ENCODE assay signal across 9 mouse cellular contexts in the genomic region with DNA sequence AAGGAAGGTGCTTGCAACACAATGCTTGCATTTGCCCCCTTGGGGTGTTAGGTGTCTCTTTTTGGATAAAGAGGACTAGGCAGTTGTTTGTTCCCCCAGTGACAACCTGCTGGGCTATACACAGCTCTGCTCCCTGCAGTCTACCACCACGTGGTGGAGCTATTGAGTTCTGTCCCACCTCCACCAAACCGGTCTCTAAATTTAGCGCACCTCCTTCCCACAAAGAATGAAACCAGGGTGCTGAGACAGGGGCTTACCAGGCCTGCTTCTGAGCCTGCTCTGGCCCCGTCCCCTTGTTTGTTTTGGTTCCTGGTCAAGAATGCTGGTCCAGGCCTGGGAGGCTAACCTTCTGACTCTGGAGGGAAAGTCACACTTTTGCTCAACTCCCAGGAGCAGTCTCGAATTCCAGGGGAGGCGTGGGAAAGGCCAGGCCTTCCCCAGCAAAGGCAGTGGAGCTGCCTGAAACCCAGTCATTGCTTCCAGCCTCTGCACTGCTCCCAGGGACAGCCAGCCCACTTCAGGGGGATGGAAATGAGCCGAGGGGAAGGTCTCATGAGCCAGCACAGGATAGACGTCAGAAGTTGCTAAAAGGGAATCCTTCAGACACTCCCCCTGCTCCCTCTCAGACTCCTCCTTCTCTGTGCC. TPM values are rescaled to one million over a fixed set of nuclear protein-coding genes. Genes with fewer than 3 reads are reported as not detected.
DNase-seq lines count a peak whose midpoint lies in the region; ATAC-seq and TF ChIP-seq lines count a peak whose summit lies in the region.
"Had no signal": no experiment of that assay in that cellular context is flagged by ENCODE, and none has a peak within 500 bp of the region (broad histone marks: within the 10 kb centered on the region; RNA-seq: fewer than 3 reads in every experiment).

No protein-coding gene starts in this region.

- WGBS in intestine, embryonic 15.5 days = 36% methylated on average over 8 of the region's 8 CpGs
- 40% methylated on average over 8 of the region's 8 CpGs for WGBS in liver, postnatal 0 days (ENCODE audit: insufficient replicate concordance)

- no peaks in the 10 kb centered on the region for H3K9me3 ChIP-seq in intestine, embryonic 15.5 days
- H3K9me3 ChIP-seq in liver, postnatal 0 days (ENCODE audit: low read length) = no peaks in the 10 kb centered on the region
- H3K9me3 ChIP-seq: megakaryocyte, embryonic 14.5 days had no signal

- H3K27me3 ChIP-seq in intestine, embryonic 15.5 days (replicated peaks) = no peaks in the 10 kb centered on the region
- no peaks in the 10 kb centered on the region for H3K27me3 ChIP-seq in liver, postnatal 0 days (ENCODE audit: insufficient read depth, low read length)

- H3K4me3 ChIP-seq in intestine, embryonic 15.5 days (replicated peaks) = no peak overlapping the region
- H3K4me3 ChIP-seq in liver, postnatal 0 days (ENCODE audit: low read depth, low read length) = no peak overlapping the region
- H3K4me3 ChIP-seq: megakaryocyte, embryonic 14.5 days had no signal

- peaks cover 12% of the 10 kb centered on the region for H3K4me1 ChIP-seq in intestine, embryonic 15.5 days (replicated peaks)
- H3K4me1 ChIP-seq in liver, postnatal 0 days (ENCODE audit: insufficient read depth) = 0 out of 2 replicates have a peak, but pooled peaks cover 3% of the 10 kb centered on the region

- peak; percentile 54 for ATAC-seq in intestine, embryonic 15.5 days
- no peak for ATAC-seq in liver, postnatal 0 days

- TF ChIP-seq CTCF in liver, postnatal 0 days (IDR thresholded peaks at IDR 0.05; ENCODE audit: low read depth) = peak; percentile 68

- no peak for TF ChIP-seq EP300 in liver, postnatal 0 days (IDR thresholded peaks at IDR 0.05; ENCODE audit: low read depth)

- no peak overlapping the region for H3K4me2 ChIP-seq in intestine, embryonic 15.5 days (replicated peaks)
- no peak overlapping the region for H3K4me2 ChIP-seq in liver, postnatal 0 days (ENCODE audit: low read depth, low read length)

- no peak overlapping the region for H3K27ac ChIP-seq in intestine, embryonic 15.5 days
- no peak overlapping the region for H3K27ac ChIP-seq in liver, postnatal 0 days (ENCODE audit: low read depth)

- no peaks in the 10 kb centered on the region for H3K36me3 ChIP-seq in intestine, embryonic 15.5 days
- no peaks in the 10 kb centered on the region for H3K36me3 ChIP-seq in liver, postnatal 0 days (replicated peaks; ENCODE audit: insufficient read depth, low read length)

- 0 out of 2 replicates have a peak overlapping the region, but pooled peaks have one; percentile 6 for H3K9ac ChIP-seq in intestine, embryonic 15.5 days
- no peak overlapping the region for H3K9ac ChIP-seq in liver, postnatal 0 days (replicated peaks)

- peak; percentile 53 to 56 for DNase-seq in adrenal gland, adult 18-20 months (ENCODE audit: low spot score in 2 of 2)
- no peak for DNase-seq in adrenal gland, adult 8-10 months
- DNase-seq in urinary bladder, postnatal 25 days (ENCODE audit: low spot score) = peak; percentile 32
- no peak for DNase-seq in urinary bladder, postnatal 10 days (ENCODE audit: low spot score)
- peak; percentile 38 to 43 for DNase-seq in frontal cortex, postnatal 36 days (ENCODE audit: low spot score in 2 of 2)
- peak; percentile 57 for DNase-seq in liver, postnatal 0 days
- peak; percentile 36 to 63 for DNase-seq in spleen, postnatal 10 days (ENCODE audit: low spot score in 2 of 2)

RNA-seq across cellular contexts. Expression of gene Neurl1b, which starts 37.1 kb away (rescaled TPM):
- 10 to 100 TPM; 23.2 to 35.2 TPM for total RNA-seq in adrenal gland, adult 18-20 months (2021)
- 10 to 100 TPM; 36.0 to 59.9 (median 52.3) TPM for total RNA-seq in adrenal gland, adult 8-10 months (2022)
- polyA plus RNA-seq in intestine, embryonic 15.5 days (2015; fragmentation: Nextera tagmentation; extraction: Ambion mirVana) = 1.8 and 2.2 TPM in 2 replicates
- 0.05 and 0.06 TPM in 2 replicates for polyA plus RNA-seq in liver, postnatal 0 days (2015; fragmentation: Nextera tagmentation; extraction: Ambion mirVana)

Comparison
In these comparisons a context has a peak if more than half of its experiments do, and no peak if none do; other contexts are left out.
1. DNase-seq: peak in adrenal gland, adult 18-20 months (2 of 2), urinary bladder, postnatal 25 days (single experiment), frontal cortex, postnatal 36 days (2 of 2), liver, postnatal 0 days (single experiment) and spleen, postnatal 10 days (2 of 2); none in adrenal gland, adult 8-10 months (single experiment) and urinary bladder, postnatal 10 days (single experiment).